Mouse (Mus musculus) cortical plate, adult 2 months (tissue): ENCODE measurements at regions not wholly inside any gene's neighbourhood (a gene's known extent, or its start where the extent isn't known, plus 50 kb on each side); places are given as distances from the start of the nearest gene placed in this dataset.

Source experiments
- CTCF ChIP-seq: fragments of 200-500 bp; IDR thresholded peaks from 2 replicates; pipeline ENCODE4 v1.5.1; 2011; ENCODE audit warnings: mild to moderate bottlenecking, control low read depth, low read length; ENCODE audit not compliant: insufficient read depth; ENCODE audit errors: extremely low read depth
- POLR2A ChIP-seq: fragments of 200-500 bp; IDR thresholded peaks from 2 replicates; pipeline ENCODE4 v1.6.1; 2011; ENCODE audit warnings: mild to moderate bottlenecking, low read length, control low read depth; ENCODE audit not compliant: insufficient read depth; ENCODE audit errors: extremely low read depth

- no peak for TF ChIP-seq CTCF
- no peak for TF ChIP-seq POLR2A
These were observed 50.6 kb upstream of the Cox7c start for GRCm38 (mm10) chr13:86097291-86097690.
